Mouse (Mus musculus): ENCODE measurements at regions not wholly inside any gene's neighbourhood (a gene's known extent, or its start where the extent isn't known, plus 50 kb on each side); places are given as distances from the start of the nearest gene placed in this dataset.

- Histone ChIP-seq H3K27ac (ENCODE audit: insufficient read depth, low read length) (no peak overlapping the region), H3K4me1 (ENCODE audit: control insufficient read depth, insufficient read depth, low read length) (no peaks in the 10 kb centered on the region), H3K4me3 (ENCODE audit: insufficient read depth, low read length) (no peak overlapping the region)
- no peak for TF ChIP-seq POLR2A (IDR thresholded peaks at IDR 0.05; ENCODE audit: low read depth, low read length)
- TF ChIP-seq CTCF (IDR thresholded peaks at IDR 0.05; ENCODE audit: borderline replicate concordance, insufficient read depth, low read length): no peak
These were observed 228.1 kb downstream of the Eipr1 start for GRCm38 (mm10) chr12:28979679-28980078.

DNA sequence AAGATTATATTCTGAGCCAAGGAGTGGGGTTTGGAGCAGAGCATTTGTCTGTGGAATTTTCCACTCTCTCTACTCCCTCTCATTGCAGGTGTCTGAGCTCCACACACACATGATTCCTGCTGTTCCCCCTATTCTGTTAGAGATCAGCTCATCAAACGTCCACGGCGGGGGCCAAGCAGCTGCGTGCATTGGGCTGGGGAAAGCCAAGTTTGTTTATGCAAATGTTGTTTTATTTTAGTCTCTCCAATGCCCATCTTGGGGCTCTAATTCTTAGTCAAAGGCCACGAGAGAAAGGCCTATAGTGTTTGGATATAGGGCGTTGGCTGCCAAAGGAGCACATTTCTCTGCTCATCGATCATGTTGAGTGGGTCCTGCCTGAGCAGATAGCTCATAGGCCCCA, 234.6 kb downstream of the Eipr1 start:
- no peaks in the 10 kb centered on the region for H3K4me1 ChIP-seq (ENCODE audit: control insufficient read depth, insufficient read depth, low read length)
- no peak overlapping the region for H3K27ac ChIP-seq (ENCODE audit: insufficient read depth, low read length)
- no peak overlapping the region for H3K4me3 ChIP-seq (ENCODE audit: insufficient read depth, low read length)
- TF ChIP-seq CTCF (IDR thresholded peaks at IDR 0.05; ENCODE audit: borderline replicate concordance, insufficient read depth, low read length): no peak
- no peak for TF ChIP-seq POLR2A (IDR thresholded peaks at IDR 0.05; ENCODE audit: low read depth, low read length)

DNA sequence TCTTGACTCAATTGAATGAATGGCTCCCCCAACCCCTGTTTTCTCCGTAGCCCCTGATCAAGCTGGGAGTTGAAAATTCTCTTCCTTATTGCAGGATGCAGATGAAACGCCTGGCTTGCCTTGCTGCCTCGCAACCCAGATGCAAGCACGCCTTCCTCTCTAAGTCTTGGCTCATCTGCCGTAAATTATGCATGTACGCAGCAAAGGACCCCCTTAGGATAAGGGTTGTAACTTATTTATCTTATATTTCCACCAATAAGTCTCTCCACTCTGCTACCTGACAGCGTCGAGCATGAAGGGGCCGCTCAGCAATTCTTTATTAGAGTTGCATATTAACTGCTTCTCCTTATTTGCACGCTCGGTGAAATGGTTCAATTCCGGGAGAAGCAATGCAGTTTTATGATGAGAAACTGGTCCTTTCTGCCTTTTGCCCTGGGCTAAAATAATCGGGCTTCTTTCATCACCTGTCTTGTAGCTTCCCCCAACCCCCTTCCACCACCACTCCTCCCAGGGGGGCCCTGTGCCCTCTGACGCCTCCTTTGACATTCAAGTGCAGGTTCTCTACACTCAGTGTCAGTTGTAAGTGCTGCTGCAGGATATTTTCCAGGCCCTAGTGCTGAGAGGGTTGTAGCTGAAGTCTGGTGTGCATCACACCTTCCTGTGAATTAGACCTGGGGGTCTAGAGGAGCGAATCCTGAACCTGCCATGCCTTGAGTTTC, 246.0 kb downstream of the Eipr1 start:
- Histone ChIP-seq H3K27ac (ENCODE audit: insufficient read depth, low read length) (no peak overlapping the region), H3K4me1 (ENCODE audit: control insufficient read depth, insufficient read depth, low read length) (no peaks in the 10 kb centered on the region), H3K4me3 (ENCODE audit: insufficient read depth, low read length) (no peak overlapping the region)
- no peak for TF ChIP-seq CTCF (IDR thresholded peaks at IDR 0.05; ENCODE audit: borderline replicate concordance, insufficient read depth, low read length)
- no peak for TF ChIP-seq POLR2A (IDR thresholded peaks at IDR 0.05; ENCODE audit: low read depth, low read length)

- Histone ChIP-seq H3K27ac (ENCODE audit: insufficient read depth, low read length) (no peak overlapping the region), H3K4me1 (ENCODE audit: control insufficient read depth, insufficient read depth, low read length) (no peaks in the 10 kb centered on the region), H3K4me3 (ENCODE audit: insufficient read depth, low read length) (no peak overlapping the region)
- no peak for TF ChIP-seq POLR2A (IDR thresholded peaks at IDR 0.05; ENCODE audit: low read depth, low read length)
- TF ChIP-seq CTCF (IDR thresholded peaks at IDR 0.05; ENCODE audit: borderline replicate concordance, insufficient read depth, low read length): no peak
These were observed 248.4 kb downstream of the Eipr1 start for GRCm38 (mm10) chr12:28999963-29000451.

GRCm38 (mm10) chr12:29004504-29004903, 252.9 kb downstream of the Eipr1 start:
- no peak overlapping the region for H3K4me3 ChIP-seq (ENCODE audit: insufficient read depth, low read length)
- no peaks in the 10 kb centered on the region for H3K4me1 ChIP-seq (ENCODE audit: control insufficient read depth, insufficient read depth, low read length)
- no peak overlapping the region for H3K27ac ChIP-seq (ENCODE audit: insufficient read depth, low read length)
- no peak for TF ChIP-seq POLR2A (IDR thresholded peaks at IDR 0.05; ENCODE audit: low read depth, low read length)
- TF ChIP-seq CTCF (IDR thresholded peaks at IDR 0.05; ENCODE audit: borderline replicate concordance, insufficient read depth, low read length): no peak

DNA sequence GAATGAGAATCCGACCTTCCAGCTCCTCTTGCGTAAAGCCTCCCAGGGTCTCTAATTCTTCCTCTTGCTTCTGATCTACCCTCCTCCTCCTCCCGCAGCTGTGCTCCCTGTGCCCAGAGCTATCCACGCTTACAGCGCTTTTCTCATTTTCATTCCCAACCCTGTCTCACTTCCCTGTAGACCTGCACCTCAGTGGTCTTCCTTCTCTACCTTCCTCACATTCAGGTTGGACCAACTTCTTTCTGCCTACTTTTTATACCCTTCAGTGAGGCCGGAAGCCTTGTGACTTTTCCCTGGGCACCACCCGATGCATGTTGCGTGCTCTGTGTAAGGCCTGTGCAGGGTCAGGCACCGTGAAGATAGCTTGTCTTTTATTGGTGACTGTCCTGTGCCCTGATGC, 263.0 kb downstream of the Eipr1 start:
- H3K4me1 ChIP-seq (ENCODE audit: control insufficient read depth, insufficient read depth, low read length): peaks cover 4% of the 10 kb centered on the region; the same call in 1 of the 2 replicates
- TF ChIP-seq CTCF (IDR thresholded peaks at IDR 0.05; ENCODE audit: borderline replicate concordance, insufficient read depth, low read length): no peak
- no peak for TF ChIP-seq POLR2A (IDR thresholded peaks at IDR 0.05; ENCODE audit: low read depth, low read length)
- no peak overlapping the region for H3K4me3 ChIP-seq (ENCODE audit: insufficient read depth, low read length)
- no peak overlapping the region for H3K27ac ChIP-seq (ENCODE audit: insufficient read depth, low read length)

DNA sequence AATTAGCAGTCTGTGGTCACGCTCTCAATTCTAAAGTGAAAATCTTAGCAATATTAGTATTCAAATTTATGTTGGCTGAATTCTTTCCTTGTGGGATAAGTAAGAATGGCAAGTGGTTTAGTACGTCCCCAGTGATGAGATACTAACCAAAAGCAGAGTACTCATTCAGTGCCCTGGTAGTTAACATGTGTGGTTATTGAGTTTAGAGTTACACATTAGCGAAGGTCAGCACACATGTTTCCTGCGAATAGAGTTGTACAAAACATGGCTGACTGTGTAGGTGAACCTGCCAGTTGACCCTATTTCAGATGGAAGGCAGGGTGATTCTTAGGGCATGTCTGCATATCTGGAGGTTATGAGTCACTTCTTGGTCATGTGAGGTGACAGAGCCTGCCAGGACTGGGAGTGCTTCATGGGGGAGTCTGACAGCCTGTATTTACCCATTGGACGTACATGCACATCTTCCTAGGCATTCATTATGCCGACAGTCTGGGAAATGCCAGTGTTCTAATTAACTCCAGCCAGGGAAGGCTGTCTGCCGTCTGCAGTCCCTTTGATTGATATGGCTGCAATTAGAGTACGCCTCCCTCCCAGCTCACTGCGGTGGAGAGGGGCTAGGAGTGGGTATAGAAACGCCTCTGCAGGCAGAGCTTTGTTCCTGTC, 263.7 kb downstream of the Eipr1 start:
- H3K4me1 ChIP-seq (ENCODE audit: control insufficient read depth, insufficient read depth, low read length): peaks cover 4% of the 10 kb centered on the region; the same call in 1 of the 2 replicates
- no peak overlapping the region for H3K27ac ChIP-seq (ENCODE audit: insufficient read depth, low read length)
- TF ChIP-seq POLR2A (IDR thresholded peaks at IDR 0.05; ENCODE audit: low read depth, low read length): no peak
- no peak for TF ChIP-seq CTCF (IDR thresholded peaks at IDR 0.05; ENCODE audit: borderline replicate concordance, insufficient read depth, low read length)
- H3K4me3 ChIP-seq (ENCODE audit: insufficient read depth, low read length): no peak overlapping the region

GRCm38 (mm10) chr12:29021152-29021551, 269.5 kb downstream of the Eipr1 start:
- Histone ChIP-seq H3K27ac (ENCODE audit: insufficient read depth, low read length) (no peak overlapping the region), H3K4me1 (ENCODE audit: control insufficient read depth, insufficient read depth, low read length) (no peaks in the 10 kb centered on the region; the same call in 1 of the 2 replicates), H3K4me3 (ENCODE audit: insufficient read depth, low read length) (no peak overlapping the region)
- TF ChIP-seq CTCF (IDR thresholded peaks at IDR 0.05; ENCODE audit: borderline replicate concordance, insufficient read depth, low read length) (no peak), POLR2A (IDR thresholded peaks at IDR 0.05; ENCODE audit: low read depth, low read length) (no peak)

DNA sequence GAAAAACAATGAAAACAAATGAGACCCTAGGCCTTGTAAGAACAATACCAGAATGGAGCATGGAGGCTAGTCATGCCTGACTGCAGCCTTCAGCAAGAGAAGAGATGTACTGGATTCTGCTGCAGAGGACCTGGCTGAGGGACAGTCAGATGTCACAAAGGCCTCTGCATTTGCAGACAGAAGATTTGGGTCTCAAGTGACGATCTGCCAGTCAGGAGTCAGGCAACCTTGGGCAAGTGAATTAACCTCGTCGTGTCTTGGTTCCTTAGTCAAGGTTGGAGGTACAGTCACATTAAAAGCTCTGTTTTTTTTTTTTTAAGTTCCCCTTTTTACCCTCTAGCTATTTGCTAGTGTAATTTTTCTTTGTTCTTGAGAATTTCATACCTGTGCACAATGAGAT, 276.6 kb downstream of the Eipr1 start:
- Histone ChIP-seq H3K4me3 (ENCODE audit: insufficient read depth, low read length) (no peak overlapping the region), H3K4me1 (ENCODE audit: control insufficient read depth, insufficient read depth, low read length) (no peaks in the 10 kb centered on the region), H3K27ac (ENCODE audit: insufficient read depth, low read length) (no peak overlapping the region)
- TF ChIP-seq POLR2A (IDR thresholded peaks at IDR 0.05; ENCODE audit: low read depth, low read length) (no peak), CTCF (IDR thresholded peaks at IDR 0.05; ENCODE audit: borderline replicate concordance, insufficient read depth, low read length) (no peak)

GRCm38 (mm10) chr12:29029461-29029860, 277.9 kb downstream of the Eipr1 start:
- TF ChIP-seq POLR2A (IDR thresholded peaks at IDR 0.05; ENCODE audit: low read depth, low read length) (no peak), CTCF (IDR thresholded peaks at IDR 0.05; ENCODE audit: borderline replicate concordance, insufficient read depth, low read length) (no peak)
- no peak overlapping the region for H3K4me3 ChIP-seq (ENCODE audit: insufficient read depth, low read length)
- no peak overlapping the region for H3K27ac ChIP-seq (ENCODE audit: insufficient read depth, low read length)
- H3K4me1 ChIP-seq (ENCODE audit: control insufficient read depth, insufficient read depth, low read length): no peaks in the 10 kb centered on the region

Measured in embryonic fibroblast, embryonic 13.5 days (primary cell).